Mouse (Mus musculus) embryonic fibroblast, embryonic 13.5 days (primary cell): Measurements from ENCODE around the gene Prss23.

Source experiments
- CTCF ChIP-seq: IDR thresholded peaks from 2 replicates; pipeline ENCODE4 v1.5.1; 2011; ENCODE audit warnings: mild to moderate bottlenecking, control low read depth, low read length, moderate library complexity, borderline replicate concordance; ENCODE audit not compliant: insufficient read depth
- POLR2A ChIP-seq: IDR thresholded peaks from 2 replicates; pipeline ENCODE4 v1.6.1; 2011; ENCODE audit warnings: low read depth, mild to moderate bottlenecking, control low read depth, low read length, moderate library complexity

GRCm38 (mm10) chr7:89555170-89555569 lies 28.2 kb upstream of the Prss23 start:
- TF ChIP-seq CTCF (no peak), POLR2A (no peak)
